Mouse (Mus musculus): ENCODE results near the gene Drd4. TPM values are rescaled to one million over a fixed set of nuclear protein-coding genes. Genes with fewer than 3 reads are reported as not detected.

Gene Drd4
- polyA plus RNA-seq (2012; rRNA removed; ENCODE audit: low replicate concordance) = 0.08 and 0.33 TPM in 2 replicates

DNA sequence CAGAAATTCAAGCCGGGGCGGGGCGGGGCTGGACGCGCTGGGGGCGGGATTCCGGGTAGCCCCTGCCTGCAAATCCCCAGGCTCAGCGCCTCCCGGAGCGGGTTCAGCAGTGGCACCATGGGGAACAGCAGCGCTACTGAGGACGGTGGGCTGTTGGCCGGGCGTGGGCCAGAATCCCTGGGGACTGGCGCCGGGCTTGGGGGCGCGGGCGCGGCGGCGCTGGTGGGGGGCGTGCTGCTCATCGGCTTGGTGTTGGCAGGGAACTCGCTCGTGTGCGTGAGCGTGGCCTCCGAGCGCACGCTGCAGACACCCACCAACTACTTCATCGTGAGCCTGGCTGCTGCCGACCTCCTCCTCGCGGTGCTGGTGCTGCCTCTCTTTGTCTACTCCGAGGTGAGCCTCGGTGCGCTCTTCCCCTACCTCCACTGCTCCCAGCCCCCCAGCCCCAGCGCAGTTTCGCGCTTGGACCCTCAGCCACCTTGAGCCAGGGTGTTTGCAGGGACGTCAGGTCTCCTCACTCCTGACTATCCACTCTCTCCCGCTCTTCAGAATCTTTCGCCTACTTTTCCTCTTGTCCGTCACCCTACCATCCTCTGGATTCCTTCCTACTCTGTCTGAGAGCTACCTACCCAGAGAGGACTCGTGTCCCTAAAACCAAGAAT, at the start of gene Drd4:
Gene Drd4 (plus strand): TSS at position 86 of the 662 bp plus-strand sequence.

DNA sequence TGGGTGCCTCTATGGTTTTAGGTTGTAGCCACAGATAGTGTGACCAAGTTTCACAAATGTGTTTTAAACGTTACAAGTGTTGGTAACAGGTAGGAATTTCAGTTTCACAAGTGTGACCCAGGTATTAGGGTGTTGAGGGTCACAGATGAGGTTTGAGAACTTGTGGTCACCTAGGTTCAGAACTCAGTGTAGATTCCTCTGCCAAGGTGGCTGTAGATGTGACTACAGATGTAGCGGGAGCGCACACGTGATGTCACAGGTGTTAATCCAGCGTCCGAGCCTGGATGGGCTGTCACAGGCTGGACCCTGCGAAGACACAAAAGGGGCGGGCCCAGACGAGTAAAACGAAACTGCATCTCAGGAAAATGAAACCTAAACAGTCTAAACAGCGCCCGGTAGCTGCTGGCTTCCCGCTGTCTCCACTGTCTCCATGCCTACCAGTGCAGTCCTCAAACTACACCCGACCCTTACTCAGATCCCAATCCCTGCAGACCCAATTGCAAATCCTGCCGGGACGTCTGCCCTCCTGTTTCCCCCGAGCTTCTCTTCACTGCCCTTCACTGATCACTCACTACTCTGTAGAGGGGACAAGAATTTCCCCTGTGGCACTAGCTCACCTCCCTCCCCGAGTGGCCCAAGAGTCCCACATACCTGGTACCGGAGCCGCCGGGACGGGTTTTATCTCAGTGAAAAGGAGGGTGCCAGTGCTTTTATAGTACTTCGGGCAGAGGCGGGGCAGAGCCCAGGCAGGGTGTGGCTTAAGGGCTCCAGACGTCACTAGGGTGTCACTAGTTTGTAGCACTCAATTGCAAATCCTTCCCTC, 25.9 kb upstream of the Drd4 start, which contains the start of gene Irf7:
Gene Irf7 (minus strand): TSS at position 743 of the 823 bp plus-strand sequence.

DNA sequence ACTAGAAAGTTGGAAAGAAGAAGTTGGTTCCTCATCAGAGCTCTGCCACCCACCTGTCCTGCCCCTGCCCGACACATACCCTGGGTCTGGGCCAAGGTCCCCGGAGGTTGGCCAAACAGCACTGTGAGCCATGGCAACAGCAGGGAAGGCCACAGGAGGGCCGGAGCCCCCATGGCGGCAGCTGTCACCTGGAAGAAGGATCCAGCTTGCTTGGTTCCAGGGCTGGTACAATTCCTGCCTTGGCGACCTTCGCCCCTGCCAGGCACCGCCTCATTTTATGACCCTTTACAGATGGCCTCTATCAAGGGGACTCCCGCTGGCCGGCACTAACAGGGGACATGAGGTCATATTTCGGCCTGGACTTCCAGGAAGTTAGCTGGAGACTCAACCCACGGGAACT, 15.3 kb upstream of the Drd4 start, which contains the start of gene Cdhr5:
Gene Cdhr5 (minus strand): TSS at position 241 of the 400 bp plus-strand sequence.

DNA sequence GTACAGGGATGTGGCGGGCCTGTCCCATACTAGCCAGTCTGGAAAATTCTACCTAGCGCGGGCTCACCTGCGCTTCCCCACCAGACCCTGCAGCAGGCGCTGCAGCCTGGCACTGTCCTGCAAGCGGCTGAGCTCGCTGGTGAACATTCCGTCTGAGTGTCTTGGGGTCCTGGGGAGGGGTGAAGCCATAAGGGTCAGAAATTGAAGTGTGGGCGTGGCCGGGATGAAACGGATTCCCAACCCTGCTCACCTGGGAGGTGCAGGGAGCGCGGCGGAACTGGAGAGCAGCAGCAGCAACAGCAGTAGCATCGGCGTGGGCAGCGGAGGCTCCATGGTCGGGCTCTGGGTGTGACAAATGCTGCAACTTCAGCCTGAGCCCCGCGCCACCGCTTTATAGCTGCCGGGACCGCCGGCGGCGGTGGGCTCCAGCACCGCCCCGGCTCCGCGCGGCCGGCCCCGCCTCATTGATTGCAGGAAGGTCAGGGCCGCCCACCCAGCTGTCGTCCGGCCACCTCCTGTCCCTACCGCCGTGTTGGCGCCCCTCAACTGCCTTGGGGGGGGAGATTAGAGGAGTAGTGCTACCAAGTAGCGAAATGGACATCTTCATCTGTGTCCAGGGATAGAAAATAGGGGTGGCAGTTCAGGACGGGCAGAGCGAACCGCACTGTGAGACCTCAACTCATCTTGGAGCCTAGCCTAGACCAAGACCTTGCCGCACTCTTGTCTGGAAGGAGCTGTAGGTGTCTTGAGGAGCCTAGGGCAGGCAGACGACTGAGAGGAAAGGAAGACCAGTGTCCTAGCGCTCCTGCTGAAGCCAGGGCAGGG, 12.8 kb upstream of the Drd4 start, which contains the start of gene Sct:
Gene Sct (minus strand): TSS at position 368 of the 825 bp plus-strand sequence.

DNA sequence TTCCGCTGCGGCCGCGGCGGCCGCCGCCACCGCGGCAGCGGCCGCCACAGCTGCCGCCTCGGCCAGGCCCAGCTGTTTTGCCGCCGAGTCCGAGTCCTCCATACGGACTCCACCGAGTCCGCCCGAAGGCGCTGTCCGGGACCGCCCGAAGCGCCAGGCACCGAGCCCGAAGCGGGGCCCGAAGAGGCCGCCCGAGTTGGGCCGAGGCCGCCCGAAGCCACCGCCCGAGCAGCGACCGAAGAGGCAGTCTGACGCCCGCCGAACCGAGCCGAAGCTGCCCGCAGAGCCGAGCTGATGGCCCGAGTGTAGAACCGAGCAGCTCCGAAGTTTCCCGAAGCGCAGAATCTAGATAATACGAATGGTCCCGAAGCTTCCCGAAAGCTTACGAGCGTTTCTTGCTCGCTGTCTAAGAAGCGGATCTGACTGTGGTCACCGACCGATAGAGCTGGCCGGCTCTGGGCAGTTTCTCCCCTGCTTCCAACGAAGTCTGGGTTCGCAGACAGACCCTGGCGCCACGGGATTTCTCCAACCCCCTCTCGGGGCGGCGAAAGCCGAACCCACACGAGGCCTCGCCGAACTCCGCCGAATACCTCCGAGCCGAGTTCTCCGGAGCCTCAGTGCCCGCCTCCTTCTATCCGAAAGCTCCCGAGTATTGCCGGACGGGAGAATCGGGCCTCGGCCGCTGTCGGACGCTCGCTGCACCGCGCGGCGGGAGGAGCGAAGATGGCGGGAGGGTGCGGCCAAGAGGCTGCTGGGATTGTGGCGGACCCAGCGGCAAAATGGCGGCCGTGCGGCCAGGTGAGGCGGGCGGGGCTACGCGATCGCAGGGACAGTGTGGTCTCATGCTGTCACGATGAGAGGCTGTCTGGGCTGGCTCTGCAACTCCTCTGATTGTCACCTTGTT, 35.9 kb downstream of the Drd4 start, which contains the start of the genes Deaf1 and Tmem80:
Gene Deaf1 (minus strand): TSS at position 222 of the 904 bp plus-strand sequence.
Gene Tmem80 (plus strand): TSS at position 271 of the 904 bp plus-strand sequence.

DNA sequence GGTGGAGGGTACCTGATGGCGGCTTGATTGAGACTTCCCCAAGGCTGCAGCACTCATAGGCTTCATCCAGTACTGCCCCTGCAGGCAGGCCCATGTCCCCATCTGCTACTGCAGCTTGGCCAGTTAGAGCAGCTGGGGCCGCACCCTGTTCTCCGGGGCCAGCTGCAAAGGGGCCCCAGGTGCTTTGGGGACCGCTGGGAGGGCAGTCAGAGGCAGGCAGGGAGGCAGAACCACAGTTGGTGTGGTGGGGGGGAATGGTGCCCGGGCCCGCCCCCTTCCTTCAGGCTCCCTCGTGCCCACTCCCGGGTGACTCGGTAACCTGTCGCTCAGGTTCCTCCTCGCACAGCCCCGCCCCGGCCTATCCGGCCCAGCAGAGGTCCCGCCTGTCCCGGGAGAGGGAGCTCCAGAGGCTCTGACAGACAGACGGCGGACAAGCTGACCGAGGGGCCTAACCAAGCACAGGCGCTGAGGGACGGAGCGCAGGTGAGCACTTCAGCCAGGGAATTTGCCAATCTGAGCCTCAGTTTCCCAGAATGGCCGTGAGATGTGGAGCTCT, 46.8 kb downstream of the Drd4 start, which contains the start of gene Eps8l2:
Gene Eps8l2 (plus strand): TSS at position 305 of the 556 bp plus-strand sequence.

Other genes with a start within 250 kb of the Drd4 start
- gene B4galnt4, start 230.9 kb upstream of the Drd4 start, polyA plus RNA-seq (2012; rRNA removed; ENCODE audit: low replicate concordance) = 12.4 and 24.8 TPM in 2 replicates
- 124 and 153 TPM in 2 replicates for gene Pkp3, start 213.8 kb upstream of the Drd4 start, polyA plus RNA-seq (2012; rRNA removed; ENCODE audit: low replicate concordance)
- 36.7 and 51.6 TPM in 2 replicates for gene Sigirr, start 191.4 kb upstream of the Drd4 start, polyA plus RNA-seq (2012; rRNA removed; ENCODE audit: low replicate concordance)
- gene Ano9, start 174.2 kb upstream of the Drd4 start, polyA plus RNA-seq (2012; rRNA removed; ENCODE audit: low replicate concordance) = 63.8 and 73.8 TPM in 2 replicates
- 22.2 and 35.2 TPM in 2 replicates for gene Ptdss2, start 169.6 kb upstream of the Drd4 start, polyA plus RNA-seq (2012; rRNA removed; ENCODE audit: low replicate concordance)
- gene Rnh1, start 119.1 kb upstream of the Drd4 start, polyA plus RNA-seq (2012; rRNA removed; ENCODE audit: low replicate concordance) = 101 and 118 TPM in 2 replicates
- gene Hras, start 98.0 kb upstream of the Drd4 start, polyA plus RNA-seq (2012; rRNA removed; ENCODE audit: low replicate concordance) = 42.6 and 50.0 TPM in 2 replicates
- 6.5 and 9.6 TPM in 2 replicates for gene Lrrc56, start 97.8 kb upstream of the Drd4 start, polyA plus RNA-seq (2012; rRNA removed; ENCODE audit: low replicate concordance)
- gene Lmntd2, start 77.9 kb upstream of the Drd4 start, polyA plus RNA-seq (2012; rRNA removed; ENCODE audit: low replicate concordance) = 9.3 and 10.1 TPM in 2 replicates
- gene Rassf7, start 76.1 kb upstream of the Drd4 start, polyA plus RNA-seq (2012; rRNA removed; ENCODE audit: low replicate concordance) = 141 and 227 TPM in 2 replicates
- 28.2 and 33.6 TPM in 2 replicates for gene Phrf1, start 63.2 kb upstream of the Drd4 start, polyA plus RNA-seq (2012; rRNA removed; ENCODE audit: low replicate concordance)
- 130 and 684 TPM in 2 replicates for gene Irf7, start 25.5 kb upstream of the Drd4 start, polyA plus RNA-seq (2012; rRNA removed; ENCODE audit: low replicate concordance)
- 584 and 1,633 TPM in 2 replicates for gene Cdhr5, start 15.2 kb upstream of the Drd4 start, polyA plus RNA-seq (2012; rRNA removed; ENCODE audit: low replicate concordance)
- 313 and 900 TPM in 2 replicates for gene Sct, start 12.9 kb upstream of the Drd4 start, polyA plus RNA-seq (2012; rRNA removed; ENCODE audit: low replicate concordance)
- 25.6 and 42.3 TPM in 2 replicates for gene Deaf1, start 35.7 kb downstream of the Drd4 start, polyA plus RNA-seq (2012; rRNA removed; ENCODE audit: low replicate concordance)
- 17.7 and 21.9 TPM in 2 replicates for gene Tmem80, start 35.7 kb downstream of the Drd4 start, polyA plus RNA-seq (2012; rRNA removed; ENCODE audit: low replicate concordance)
- gene Eps8l2, start 46.9 kb downstream of the Drd4 start, polyA plus RNA-seq (2012; rRNA removed; ENCODE audit: low replicate concordance) = 289 and 479 TPM in 2 replicates
- gene Taldo1, start 100.2 kb downstream of the Drd4 start, polyA plus RNA-seq (2012; rRNA removed; ENCODE audit: low replicate concordance) = 174 and 342 TPM in 2 replicates
- gene Gatd1, start 122.1 kb downstream of the Drd4 start, polyA plus RNA-seq (2012; rRNA removed; ENCODE audit: low replicate concordance) = 22.6 and 44.4 TPM in 2 replicates
- 1.1 TPM in 2 replicates for gene Cend1, start 137.5 kb downstream of the Drd4 start, polyA plus RNA-seq (2012; rRNA removed; ENCODE audit: low replicate concordance)
- 93.2 and 420 TPM in 2 replicates for gene Slc25a22, start 145.9 kb downstream of the Drd4 start, polyA plus RNA-seq (2012; rRNA removed; ENCODE audit: low replicate concordance)
- 9.0 and 12.6 TPM in 2 replicates for gene Pidd1, start 152.0 kb downstream of the Drd4 start, polyA plus RNA-seq (2012; rRNA removed; ENCODE audit: low replicate concordance)
- gene Rplp2, start 155.4 kb downstream of the Drd4 start, polyA plus RNA-seq (2012; rRNA removed; ENCODE audit: low replicate concordance) = 246 and 380 TPM in 2 replicates
- gene Pnpla2, start 163.2 kb downstream of the Drd4 start, polyA plus RNA-seq (2012; rRNA removed; ENCODE audit: low replicate concordance) = 208 and 377 TPM in 2 replicates
- 47.9 and 73.5 TPM in 2 replicates for gene Cracr2b, start 169.1 kb downstream of the Drd4 start, polyA plus RNA-seq (2012; rRNA removed; ENCODE audit: low replicate concordance)
- gene Cd151, start 175.4 kb downstream of the Drd4 start, polyA plus RNA-seq (2012; rRNA removed; ENCODE audit: low replicate concordance) = 213 and 344 TPM in 2 replicates
- 19.2 and 22.7 TPM in 2 replicates for gene Polr2l, start 183.1 kb downstream of the Drd4 start, polyA plus RNA-seq (2012; rRNA removed; ENCODE audit: low replicate concordance)
- 22.4 and 25.5 TPM in 2 replicates for gene Tspan4, start 183.2 kb downstream of the Drd4 start, polyA plus RNA-seq (2012; rRNA removed; ENCODE audit: low replicate concordance)
- 38.8 and 40.9 TPM in 2 replicates for gene Chid1, start 247.9 kb downstream of the Drd4 start, polyA plus RNA-seq (2012; rRNA removed; ENCODE audit: low replicate concordance)

Data from duodenum, adult 2 months (tissue).